Mouse (Mus musculus): ENCODE data around the gene Mipol1.

GRCm38 (mm10) chr12:57534517-57534878 lies 304.3 kb downstream of the Mipol1 start:
- TF ChIP-seq CEBPB (IDR thresholded peaks at IDR 0.05; ENCODE audit: low read depth) (no peak), CTCF (IDR thresholded peaks at IDR 0.05; ENCODE audit: control insufficient read depth, insufficient read depth, insufficient read length) (no peak), USF1 (IDR thresholded peaks at IDR 0.05; ENCODE audit: low read depth) (no peak), MYOG (IDR thresholded peaks at IDR 0.05; ENCODE audit: control insufficient read depth, extremely low read depth, insufficient read length) (no peak)
